27 mouse cellular contexts compared by ENCODE assay signal in genomic region chr2:118123743-118124142, GRCm38 (mm10). TPM values are rescaled to one million over a fixed set of nuclear protein-coding genes. Genes with fewer than 3 reads are reported as not detected.
DNase-seq lines count a peak whose midpoint lies in the region; ATAC-seq and TF ChIP-seq lines count a peak whose summit lies in the region.
"Had no signal": no experiment of that assay in that cellular context is flagged by ENCODE, and none has a peak within 500 bp of the region (broad histone marks: within the 10 kb centered on the region; RNA-seq: fewer than 3 reads in every experiment).

No protein-coding gene starts in this region.

- H3K27me3 ChIP-seq in embryonic facial prominence, embryonic 14.5 days (replicated peaks; ENCODE audit: control insufficient read depth, insufficient read depth, low read length), result no peaks in the 10 kb centered on the region
- H3K27me3 ChIP-seq in embryonic facial prominence, embryonic 10.5 days (replicated peaks; ENCODE audit: low read depth, poor library complexity, severe bottlenecking), result no peaks in the 10 kb centered on the region
- H3K27me3 ChIP-seq in lung, embryonic 16.5 days (ENCODE audit: control insufficient read depth, insufficient read depth, low read depth, low read length), result no peaks in the 10 kb centered on the region
- H3K27me3 ChIP-seq: embryonic facial prominence, embryonic 13.5 days; heart, embryonic 12.5 days; heart, embryonic 15.5 days had no signal

- H3K9ac ChIP-seq in embryonic facial prominence, embryonic 14.5 days (ENCODE audit: low read depth, low read length), result no peak overlapping the region
- H3K9ac ChIP-seq in lung, embryonic 16.5 days (ENCODE audit: low read length), result no peak overlapping the region
- H3K9ac ChIP-seq: embryonic facial prominence, embryonic 13.5 days; forebrain, postnatal 0 days; heart, embryonic 12.5 days; heart, embryonic 15.5 days; hindbrain, embryonic 14.5 days had no signal

- WGBS in embryonic facial prominence, embryonic 14.5 days, result 63% methylated on average over 9 of the region's 9 CpGs
- WGBS in embryonic facial prominence, embryonic 10.5 days, result 79% methylated on average over 9 of the region's 9 CpGs
- WGBS in lung, embryonic 16.5 days, result 77% methylated on average over 9 of the region's 9 CpGs
- WGBS in lung, adult 2 months, result 90% methylated on average over 9 of the region's 9 CpGs

- no peak overlapping the region for H3K4me2 ChIP-seq in embryonic facial prominence, embryonic 14.5 days (ENCODE audit: low read depth, low read length)
- no peak overlapping the region for H3K4me2 ChIP-seq in lung, embryonic 16.5 days (ENCODE audit: low read depth, low read length)
- H3K4me2 ChIP-seq: embryonic facial prominence, embryonic 13.5 days; heart, embryonic 12.5 days; heart, embryonic 15.5 days; hindbrain, embryonic 14.5 days had no signal

- DNase-seq in embryonic facial prominence, embryonic 14.5 days (ENCODE audit: low spot score), result no peak
- no peak for DNase-seq in embryonic facial prominence, embryonic 10.5 days (ENCODE audit: low spot score)
- no peak for DNase-seq in lung, adult 2 months
- DNase-seq in 3134 (ENCODE audit: extremely low read depth, insufficient read length, low spot score), result peak; percentile 17
- DNase-seq in right cerebral cortex, adult 18-20 months, result no peak
- DNase-seq: adrenal gland, adult 2 months; adrenal gland, postnatal 14 days; B cell, adult 2 months; cerebellum, adult 11 months; cerebellum, adult 2 months; cerebellum, adult 9-11 months; cerebellum, postnatal 25 days; forebrain, postnatal 0 days; gastrocnemius, adult 2 months; gastrocnemius, postnatal 14 days; heart, adult 18-20 months; heart, postnatal 10 days; heart, postnatal 4 days had no signal

- peaks cover 76% of the 10 kb centered on the region for H3K36me3 ChIP-seq in embryonic facial prominence, embryonic 14.5 days (ENCODE audit: control insufficient read depth, insufficient read depth, low read length)
- H3K36me3 ChIP-seq in embryonic facial prominence, embryonic 10.5 days (replicated peaks), result peaks cover 75% of the 10 kb centered on the region
- peaks cover 59% of the 10 kb centered on the region for H3K36me3 ChIP-seq in lung, embryonic 16.5 days (ENCODE audit: control insufficient read depth, insufficient read depth, low read length)
- H3K36me3 ChIP-seq: G1E had no signal

- H3K4me1 ChIP-seq in embryonic facial prominence, embryonic 14.5 days (ENCODE audit: control insufficient read depth, insufficient read depth, low read length), result no peaks in the 10 kb centered on the region
- peaks cover 17% of the 10 kb centered on the region for H3K4me1 ChIP-seq in embryonic facial prominence, embryonic 10.5 days
- peaks cover 7% of the 10 kb centered on the region; the same call in 1 of the 2 replicates for H3K4me1 ChIP-seq in lung, embryonic 16.5 days (replicated peaks; ENCODE audit: control insufficient read depth, insufficient read depth, low read length)
- peaks cover 3% of the 10 kb centered on the region; the same call in 1 of the 2 replicates for H3K4me1 ChIP-seq in lung, adult 2 months (ENCODE audit: control insufficient read depth, insufficient read depth, low read length)
- H3K4me1 ChIP-seq: heart, embryonic 12.5 days; heart, embryonic 15.5 days had no signal

- TF ChIP-seq CTCF in lung, adult 2 months (IDR thresholded peaks at IDR 0.05; ENCODE audit: insufficient read depth, low read length), result no peak

- no peak overlapping the region for H3K27ac ChIP-seq in embryonic facial prominence, embryonic 14.5 days (replicated peaks; ENCODE audit: low read depth, low read length)
- no peak overlapping the region for H3K27ac ChIP-seq in embryonic facial prominence, embryonic 10.5 days (replicated peaks)
- H3K27ac ChIP-seq in lung, embryonic 16.5 days (ENCODE audit: low read length), result peak overlapping the region; percentile 20; the same call in 1 of the 2 replicates
- H3K27ac ChIP-seq: embryonic facial prominence, embryonic 13.5 days; gastrocnemius, adult 2 months; heart, embryonic 15.5 days; hindbrain, embryonic 14.5 days; hindbrain, postnatal 0 days had no signal

- ATAC-seq in embryonic facial prominence, embryonic 14.5 days (ENCODE audit: low read depth), result peak; percentile 55; the same call in 1 of the 2 replicates
- no peak for ATAC-seq in lung, embryonic 16.5 days (ENCODE audit: low read depth)
- ATAC-seq: forebrain, embryonic 14.5 days; forebrain, postnatal 0 days; hindbrain, postnatal 0 days; inflammation-experienced regulatory T-cells, adult 6 months had no signal

- TF ChIP-seq POLR2A in lung, adult 2 months (IDR thresholded peaks at IDR 0.05; ENCODE audit: borderline replicate concordance, extremely low read depth, low read depth, low read length), result no peak

- no peaks in the 10 kb centered on the region for H3K9me3 ChIP-seq in embryonic facial prominence, embryonic 14.5 days (ENCODE audit: control insufficient read depth, low read length)
- 0 out of 2 replicates have a peak, but pooled peaks cover 2% of the 10 kb centered on the region for H3K9me3 ChIP-seq in embryonic facial prominence, embryonic 10.5 days
- H3K9me3 ChIP-seq in lung, embryonic 16.5 days (ENCODE audit: control insufficient read depth, low read length), result no peaks in the 10 kb centered on the region
- H3K9me3 ChIP-seq: embryonic facial prominence, embryonic 13.5 days; heart, embryonic 15.5 days had no signal

- no peak overlapping the region for H3K4me3 ChIP-seq in embryonic facial prominence, embryonic 14.5 days (ENCODE audit: low read depth, low read length)
- no peak overlapping the region for H3K4me3 ChIP-seq in embryonic facial prominence, embryonic 10.5 days
- no peak overlapping the region for H3K4me3 ChIP-seq in lung, embryonic 16.5 days (ENCODE audit: low read length)
- H3K4me3 ChIP-seq in lung, adult 2 months (replicated peaks; ENCODE audit: extremely low read depth, low read depth, low read length), result no peak overlapping the region
- H3K4me3 ChIP-seq: embryonic facial prominence, embryonic 13.5 days; gastrocnemius, adult 2 months; heart, embryonic 12.5 days; heart, embryonic 15.5 days had no signal

RNA-seq across cellular contexts. Expression of gene Thbs1, which starts 12.1 kb away (rescaled TPM):
- 77.4 and 86.4 TPM in 2 replicates for polyA plus RNA-seq in embryonic facial prominence, embryonic 14.5 days (2014; fragmentation: Nextera tagmentation; extraction: Ambion mirVana)
- 31.1 and 35.4 TPM in 2 replicates for polyA plus RNA-seq in embryonic facial prominence, embryonic 10.5 days (2016; fragmentation: Nextera tagmentation; extraction: Ambion mirVana)
- 160 and 190 TPM in 2 replicates for polyA plus RNA-seq in lung, embryonic 16.5 days (2015; fragmentation: Nextera tagmentation; extraction: Ambion mirVana)
- polyA plus RNA-seq in lung, adult 2 months (2012; rRNA removed), result 23.3 and 27.1 TPM in 2 replicates
